Mouse (Mus musculus): ENCODE measurements around the gene Slc7a1.

Slc7a1 gene

DNA sequence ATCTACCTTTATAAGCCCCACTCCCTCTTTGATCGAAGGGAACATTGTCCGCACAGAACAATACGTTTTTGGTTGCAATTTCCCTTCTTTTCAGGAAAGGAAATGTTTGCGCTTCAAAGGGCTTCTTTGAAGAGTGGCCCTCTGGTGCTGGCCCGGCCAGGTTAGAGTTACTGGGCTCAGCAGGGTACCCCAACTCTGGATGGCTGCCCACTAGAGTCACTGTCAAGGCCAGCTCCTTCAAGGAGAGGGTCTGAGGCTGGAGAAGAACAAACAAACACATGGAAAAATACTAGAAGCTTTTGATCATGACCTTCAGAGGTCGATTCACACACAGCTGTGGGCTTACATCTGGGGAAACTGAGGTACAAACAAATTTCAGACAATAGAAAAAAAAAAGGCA lies 6.9 kb downstream of the Slc7a1 start:
- DNase-seq (ENCODE audit: low read depth, low spot score), result no peak

DNA sequence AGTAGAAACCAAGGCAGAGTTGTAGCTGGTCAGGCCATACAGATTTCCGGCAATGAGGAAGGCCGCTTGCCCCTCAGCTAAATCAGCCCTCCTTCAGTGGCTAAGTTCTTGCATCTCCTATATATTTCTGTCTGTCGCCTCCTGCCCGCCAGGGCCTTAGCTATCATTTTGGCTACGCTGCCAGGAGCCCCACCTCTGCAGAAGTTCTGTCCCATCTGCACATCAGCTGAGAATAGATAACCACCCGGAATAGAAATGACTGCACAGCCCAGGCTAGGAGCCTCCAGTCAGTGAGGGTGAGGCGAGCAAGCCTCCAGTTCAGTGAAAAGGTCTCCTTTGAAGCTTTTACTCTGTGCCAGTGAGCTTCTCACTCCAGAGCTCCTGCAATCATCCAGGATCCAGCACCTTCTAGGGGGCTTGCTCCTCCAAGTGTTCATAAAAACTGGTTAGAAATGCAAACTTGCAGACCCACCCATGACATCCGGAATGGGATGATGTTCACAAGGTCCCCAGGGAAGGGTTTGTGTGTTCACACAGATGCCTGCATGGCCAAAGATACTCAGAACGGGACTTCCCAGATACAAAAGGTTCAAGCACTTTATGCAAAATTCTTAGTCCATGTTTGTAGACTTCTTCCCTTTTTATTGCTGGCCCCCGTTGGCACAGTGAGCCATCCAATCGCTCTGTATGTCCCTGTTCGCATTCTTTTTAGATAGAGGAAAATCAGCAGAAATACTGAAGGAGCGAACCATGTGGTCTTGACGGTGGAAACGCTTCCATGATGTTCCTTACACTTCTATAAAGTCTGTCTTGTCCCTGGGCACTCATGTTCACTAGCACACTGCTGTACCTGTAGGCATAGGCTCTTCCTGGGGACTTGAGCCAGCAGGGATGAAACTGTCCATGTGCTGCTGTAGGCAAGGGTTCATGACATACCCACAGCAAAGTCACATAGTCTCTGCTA lies 10.4 kb downstream of the Slc7a1 start:
- DNase-seq (ENCODE audit: low read depth, low spot score), result no peak

DNA sequence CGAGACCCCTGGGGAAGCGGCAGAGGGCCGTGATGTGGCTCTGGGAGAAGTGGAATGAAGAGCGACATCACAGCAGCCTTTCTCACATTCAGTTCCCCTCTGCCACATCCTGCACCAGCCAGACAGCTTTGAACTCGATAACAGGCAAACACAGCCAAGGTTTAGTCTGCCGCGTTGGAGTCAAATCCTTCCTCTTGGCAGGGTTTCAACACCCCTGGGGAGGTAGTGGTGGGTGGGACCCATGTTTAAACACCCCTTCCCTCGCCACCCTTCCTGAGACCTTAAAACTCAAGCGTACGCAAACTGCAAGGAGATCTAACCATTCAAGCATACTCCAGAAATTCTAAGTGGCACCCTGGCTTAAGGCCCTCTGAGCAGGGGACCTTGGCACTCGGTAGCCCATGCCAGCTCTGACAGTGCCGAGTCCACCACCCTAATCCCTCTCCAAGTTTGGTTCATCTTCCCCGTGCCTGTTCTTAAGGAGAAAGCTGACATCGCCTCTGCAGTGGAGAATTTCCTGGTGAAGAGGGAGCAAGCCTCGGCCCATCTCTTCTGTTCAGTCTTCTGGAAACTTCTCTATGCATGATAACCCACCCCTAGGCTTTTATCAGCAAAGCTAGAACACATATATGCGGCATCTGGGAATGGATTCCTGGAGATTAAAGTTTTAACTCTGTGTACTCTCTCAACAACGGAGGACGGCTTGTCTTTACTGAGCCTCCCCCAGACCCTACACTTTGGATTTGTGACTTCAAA lies 11.3 kb downstream of the Slc7a1 start:
- no peak for DNase-seq (ENCODE audit: low read depth, low spot score)

GRCm38 (mm10) chr5:148387820-148388219 lies 11.9 kb downstream of the Slc7a1 start:
- DNase-seq (ENCODE audit: low read depth, low spot score), result no peak

- DNase-seq (ENCODE audit: low read depth, low spot score), result no peak
These were observed 13.2 kb downstream of the Slc7a1 start for GRCm38 (mm10) chr5:148386471-148386870.

GRCm38 (mm10) chr5:148384501-148385055 lies 15.1 kb downstream of the Slc7a1 start:
- DNase-seq (ENCODE audit: low read depth, low spot score), result no peak

DNA sequence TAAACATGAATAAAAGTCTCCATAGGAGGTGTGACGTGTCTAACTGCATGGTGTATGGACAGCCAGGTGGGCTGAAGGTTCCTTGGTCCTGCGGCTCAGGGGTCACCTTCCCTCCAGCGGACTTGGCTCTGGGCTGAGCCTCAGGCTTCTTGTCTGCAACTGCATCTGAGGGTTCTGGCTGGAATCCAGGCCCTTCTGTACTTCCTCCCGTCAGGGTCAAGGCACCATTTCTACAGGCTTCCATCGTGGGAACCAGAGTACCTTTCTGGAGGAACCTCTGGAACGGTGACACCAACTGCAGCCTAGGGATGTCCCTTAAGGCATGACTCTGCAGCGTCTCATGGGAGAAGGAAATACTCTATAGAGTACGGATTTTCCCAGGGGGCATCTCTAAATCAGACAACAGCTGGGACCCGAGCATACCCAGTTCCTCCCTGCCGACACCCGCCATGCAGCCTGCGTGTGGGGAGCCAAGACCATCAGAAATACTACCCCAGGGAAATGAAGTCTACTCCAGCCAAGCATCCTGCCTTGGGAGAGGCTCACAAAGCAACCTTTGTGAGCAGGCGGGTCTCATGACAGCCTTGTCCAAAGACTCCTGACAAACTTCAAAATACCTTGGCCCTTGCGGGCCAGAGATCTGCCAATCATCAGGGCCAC lies 15.7 kb downstream of the Slc7a1 start:
- no peak for DNase-seq (ENCODE audit: low read depth, low spot score)

DNA sequence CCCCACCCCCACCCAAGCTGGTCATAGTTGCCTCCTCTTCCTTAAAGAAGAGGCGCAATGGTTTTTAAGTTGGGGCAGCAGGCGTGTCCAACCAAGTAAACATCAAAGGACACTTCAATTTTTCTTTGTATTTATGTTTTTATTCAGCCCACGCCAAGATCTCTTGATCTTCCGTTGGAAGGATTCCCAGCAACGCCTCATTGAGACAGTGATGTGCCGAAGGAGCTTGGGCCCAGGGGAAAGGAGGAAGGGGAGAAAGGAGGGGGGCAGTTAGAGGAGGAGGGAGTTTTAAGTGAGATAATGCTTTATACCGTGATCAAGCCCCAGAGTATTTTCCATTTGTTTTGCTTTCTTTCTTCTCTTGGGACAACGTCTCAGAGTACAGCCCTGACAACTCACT lies 18.6 kb downstream of the Slc7a1 start:
- no peak for DNase-seq (ENCODE audit: low read depth, low spot score)

DNA sequence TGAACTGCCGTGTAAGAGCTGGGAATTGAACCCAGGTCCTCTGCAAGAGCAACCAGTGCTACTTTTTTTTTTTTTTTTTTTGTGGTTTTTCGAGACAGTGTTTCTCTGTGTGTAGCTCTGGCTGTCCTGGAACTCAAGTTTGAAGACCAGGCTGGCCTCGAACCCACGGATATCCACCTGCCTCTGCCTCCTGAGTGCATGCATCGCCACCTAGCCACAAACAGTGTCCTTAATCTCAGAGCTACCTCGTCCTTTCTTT lies 19.5 kb downstream of the Slc7a1 start:
- no peak for DNase-seq (ENCODE audit: low read depth, low spot score)

DNA sequence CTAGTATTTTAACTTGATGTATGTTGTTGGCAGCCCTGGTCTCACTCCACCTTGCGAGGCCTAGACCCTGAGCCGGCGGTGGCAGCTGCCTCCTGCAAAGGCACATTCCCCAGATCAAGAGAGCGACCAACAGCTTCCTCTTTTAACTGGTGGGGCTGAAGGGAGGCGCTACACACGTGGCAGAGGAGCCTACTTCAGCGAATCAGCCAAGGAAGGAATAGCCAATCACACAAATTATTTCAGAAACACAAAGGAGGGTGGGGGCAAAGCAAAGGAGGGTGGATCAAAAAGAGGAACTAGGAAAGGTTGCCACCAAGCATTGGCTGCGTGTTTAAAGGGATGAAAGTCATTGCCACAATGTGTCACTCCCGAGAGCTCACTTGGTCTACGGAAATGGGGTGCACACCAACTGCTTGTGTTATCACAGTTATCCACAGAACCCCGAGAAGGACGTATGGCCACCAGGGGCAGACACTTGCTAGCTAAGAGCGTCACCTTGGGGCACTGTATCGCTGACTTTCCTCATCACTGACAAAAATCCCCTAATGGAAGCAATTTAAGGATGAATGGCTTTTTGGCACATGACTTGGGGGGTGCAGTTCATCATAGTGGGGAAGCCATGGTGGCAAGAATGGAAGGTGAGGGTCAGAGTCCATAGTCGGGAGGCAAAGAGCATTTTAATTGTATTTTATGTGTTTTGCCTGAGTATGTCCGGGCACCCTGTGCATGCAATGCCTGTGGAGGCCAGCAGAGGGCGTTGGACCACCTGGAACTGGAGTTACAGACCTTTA lies 20.1 kb downstream of the Slc7a1 start:
- no peak for DNase-seq (ENCODE audit: low read depth, low spot score)

GRCm38 (mm10) chr5:148378707-148379106 lies 21.0 kb downstream of the Slc7a1 start:
- no peak for DNase-seq (ENCODE audit: low read depth, low spot score)

DNA sequence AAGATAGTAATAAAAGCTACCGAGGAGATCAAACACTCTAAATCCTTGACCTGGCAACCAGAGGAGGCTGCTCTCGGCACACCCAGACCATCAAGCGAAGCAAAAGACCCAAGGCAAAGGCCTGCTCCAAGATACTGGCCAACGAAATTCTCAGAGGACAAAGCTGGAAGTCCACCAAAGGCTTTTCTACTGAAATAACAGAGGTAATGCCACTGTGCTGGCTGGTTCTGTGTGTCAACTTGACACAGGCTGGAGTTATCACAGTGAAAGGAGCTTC lies 21.5 kb downstream of the Slc7a1 start:
- DNase-seq (ENCODE audit: low read depth, low spot score), result no peak

DNA sequence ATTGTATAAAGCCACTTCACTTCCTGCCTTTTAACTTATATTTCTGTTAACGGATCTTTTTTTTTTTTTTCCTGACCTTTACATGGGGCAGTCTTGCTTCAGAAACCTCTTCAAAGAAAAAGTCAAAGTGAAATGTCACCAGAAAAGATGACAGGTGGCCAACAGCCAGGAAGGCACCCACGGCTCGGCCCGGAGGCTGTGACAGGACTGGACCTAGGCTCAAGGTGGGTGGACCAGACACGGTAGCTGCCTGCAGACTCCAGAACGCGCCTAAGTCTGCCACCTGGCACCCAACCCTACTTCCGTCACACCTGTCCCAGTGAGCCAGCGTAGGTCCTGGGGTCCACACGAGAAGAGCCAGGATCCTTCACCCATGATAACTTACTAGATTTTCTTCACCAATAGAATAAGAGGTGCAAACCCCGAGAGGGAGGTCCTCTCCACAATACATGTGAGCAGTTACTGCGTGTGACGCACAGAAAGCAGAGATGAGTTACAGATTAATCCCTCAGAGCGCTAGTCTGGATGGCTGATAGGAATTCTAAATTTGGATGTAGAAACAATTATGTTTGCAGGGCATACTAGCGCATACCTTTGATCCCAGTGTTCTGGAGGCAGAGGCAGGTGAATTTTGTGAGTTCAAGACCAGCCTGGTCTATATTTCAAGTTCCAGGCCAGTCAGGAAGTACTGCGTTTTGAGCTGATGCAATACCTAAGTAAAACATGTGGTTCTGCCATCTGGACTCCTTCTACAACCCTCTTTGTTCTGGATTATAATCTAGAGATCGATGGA lies 22.1 kb downstream of the Slc7a1 start:
- no peak for DNase-seq (ENCODE audit: low read depth, low spot score)

GRCm38 (mm10) chr5:148376358-148376757 lies 23.3 kb downstream of the Slc7a1 start:
- no peak for DNase-seq (ENCODE audit: low read depth, low spot score)

DNA sequence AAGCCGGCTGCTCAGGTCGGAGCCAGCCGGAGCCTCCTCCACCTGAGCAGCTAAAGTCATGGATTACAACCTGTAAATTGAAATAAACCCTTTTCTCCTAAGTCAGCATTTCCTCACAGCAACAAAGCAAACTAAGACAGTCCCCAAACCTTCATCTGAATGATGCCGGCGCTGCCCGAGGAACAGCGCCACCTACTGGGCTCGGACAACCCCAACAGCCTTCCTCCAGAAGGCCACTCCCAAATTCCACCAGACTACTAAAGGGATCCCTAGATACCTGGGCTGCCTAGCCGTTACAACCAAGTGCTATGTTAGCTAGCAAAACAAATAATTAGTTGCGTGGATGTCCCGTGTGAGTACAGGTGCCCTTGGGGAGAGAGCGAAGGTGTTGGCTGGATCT lies 24.2 kb downstream of the Slc7a1 start:
- no peak for DNase-seq (ENCODE audit: low read depth, low spot score)

- DNase-seq (ENCODE audit: low read depth, low spot score), result no peak
These were observed 26.5 kb downstream of the Slc7a1 start for GRCm38 (mm10) chr5:148373092-148373685.

DNA sequence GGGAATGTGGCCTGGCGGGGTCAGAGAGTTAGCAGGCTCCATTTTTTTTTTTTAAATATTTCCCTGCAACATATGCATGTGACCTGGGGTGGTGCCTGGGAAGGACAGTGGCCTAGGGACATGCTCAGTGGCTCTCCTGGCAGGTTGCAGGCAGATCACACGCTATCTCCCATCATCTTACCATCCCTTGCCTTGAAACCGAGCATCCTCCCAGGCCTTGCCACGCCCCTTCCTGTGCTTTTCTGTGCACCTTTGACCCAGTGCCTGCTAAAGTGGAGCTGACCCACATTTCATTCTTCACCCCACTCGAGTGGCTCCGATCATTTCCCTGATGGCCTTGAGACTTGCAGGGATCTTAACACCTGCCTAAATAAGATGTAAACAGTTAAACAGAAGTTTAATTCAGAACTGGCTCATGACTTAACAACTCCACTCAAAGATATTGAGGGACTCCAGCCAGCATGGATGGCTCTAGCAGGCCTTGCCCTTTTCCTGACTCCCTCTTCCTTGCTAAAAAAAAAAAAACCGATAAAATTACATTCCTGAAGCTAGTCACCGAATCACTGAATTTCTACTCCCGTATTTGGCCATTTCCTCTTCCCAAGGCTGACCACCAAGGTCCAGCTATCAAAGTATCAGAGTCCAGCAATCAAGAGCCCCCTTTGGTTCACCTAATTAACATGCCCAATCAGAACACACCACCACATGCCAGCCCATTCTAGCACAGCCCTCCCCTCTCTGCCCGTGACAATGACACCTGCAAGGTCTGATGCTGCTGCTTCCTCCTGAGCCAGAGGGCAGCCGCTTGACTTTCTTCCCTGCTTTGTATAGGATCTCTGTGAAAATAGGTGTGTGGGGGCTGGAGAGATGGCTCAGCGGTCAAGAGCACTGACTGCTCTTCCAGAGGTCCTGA lies 27.4 kb downstream of the Slc7a1 start:
- DNase-seq (ENCODE audit: low read depth, low spot score), result no peak

DNA sequence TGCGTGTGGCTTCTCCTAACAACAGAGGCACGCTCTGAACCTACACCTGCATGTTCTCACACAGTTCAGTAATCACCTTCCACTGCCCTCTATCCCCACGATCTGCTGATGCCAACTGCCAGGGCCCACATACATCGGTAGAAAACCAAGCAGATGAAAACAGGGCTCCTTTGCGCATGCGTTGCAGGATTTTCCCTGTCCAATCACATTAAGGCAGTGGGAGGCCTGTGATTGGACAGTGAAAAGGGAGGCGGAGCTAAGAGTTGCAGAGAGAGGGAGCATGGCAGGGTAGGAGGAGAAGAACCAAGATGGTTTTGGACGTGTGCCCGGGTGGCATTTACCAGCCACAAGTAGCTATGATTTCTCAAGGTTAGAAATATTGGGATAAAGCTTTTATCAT lies 28.3 kb downstream of the Slc7a1 start:
- no peak for DNase-seq (ENCODE audit: low read depth, low spot score)

GRCm38 (mm10) chr5:148370624-148371023 lies 29.1 kb downstream of the Slc7a1 start:
- no peak for DNase-seq (ENCODE audit: low read depth, low spot score)
